Mouse (Mus musculus) forebrain, embryonic 12.5 days (tissue): ENCODE results near the gene BC067074. TPM values are rescaled to one million over a fixed set of nuclear protein-coding genes. Genes with fewer than 3 reads are reported as not detected.
"Not testable (repeated sequence)": the region's sequence is repeated elsewhere in the genome, so short reads cannot be mapped to it uniquely, and the experiment has no call there.

ENCODE experiments used
- ATAC-seq: fragments of 200-750 bp; cut with Nextera tagmentation; 2 replicates; pipeline ENCODE4 v1.8.0; 2017; ENCODE audit warnings: moderate TSS enrichment; ENCODE audit not compliant: low FRiP score
- H3K27ac ChIP-seq: fragments of 300-500 bp; sonication (generic); 2 replicates; pipeline ENCODE4 v1.5.1; 2016; ENCODE audit warnings: mild to moderate bottlenecking
- H3K27me3 ChIP-seq: fragments of 300-500 bp; sonication (generic); 2 replicates; pipeline ENCODE4 v1.6.1; 2016; ENCODE audit warnings: mild to moderate bottlenecking
- H3K36me3 ChIP-seq: fragments of 300-500 bp; sonication (generic); replicated peaks from 2 replicates; pipeline ENCODE4 v1.6.1; 2016; ENCODE audit warnings: mild to moderate bottlenecking
- H3K4me1 ChIP-seq: fragments of 300-500 bp; sonication (generic); 2 replicates; pipeline ENCODE4 v1.6.1; 2016
- H3K4me2 ChIP-seq: fragments of 300-500 bp; sonication (generic); 2 replicates; pipeline ENCODE4 v1.6.1; 2016; ENCODE audit warnings: mild to moderate bottlenecking, moderate library complexity
- H3K4me3 ChIP-seq: fragments of 300-500 bp; sonication (generic); replicated peaks from 2 replicates; pipeline ENCODE4 v1.5.1; 2016; ENCODE audit warnings: mild to moderate bottlenecking
- H3K9ac ChIP-seq: fragments of 300-500 bp; sonication (generic); 2 replicates; pipeline ENCODE4 v1.6.1; 2016; ENCODE audit warnings: mild to moderate bottlenecking
- H3K9me3 ChIP-seq: fragments of 300-500 bp; sonication (generic); 2 replicates; pipeline ENCODE4 v1.6.1; 2016
- WGBS: fragments of 180-500 bp; shearing (Covaris S2); methylation state at CpG from one replicate; pipeline ENCODE4 v1.1.7; 2016; 5-methylcytosine and 5-hydroxymethylcytosine counted together
- polyA plus RNA-seq: library from polyadenylated mRNA; unstranded; fragments of >200 nt; fragmentation: Nextera tagmentation; extraction: Ambion mirVana; gene quantifications from 2 replicates; pipeline ENCODE4 v1.2.1, GENCODE M21; 2016

BC067074 gene
- polyA plus RNA-seq = 2.0 and 2.2 TPM in 2 replicates

- WGBS = under 1% methylated on average over 68 of the region's 75 CpGs
- H3K4me3 ChIP-seq = peak within 1 kb of the TSS; percentile 68
- H3K27me3 ChIP-seq = peaks cover 32% of the 10 kb centered on the region
- no peaks in the 10 kb centered on the region for H3K36me3 ChIP-seq
- H3K9me3 ChIP-seq = no peaks in the 10 kb centered on the region
- peaks cover 12% of the 10 kb centered on the region for H3K4me1 ChIP-seq
- H3K9ac ChIP-seq = peak within 1 kb of the TSS; percentile 74
- ATAC-seq = peak; percentile 83
- H3K4me2 ChIP-seq = peak within 1 kb of the TSS; percentile 92
- H3K27ac ChIP-seq = no peak within 1 kb of the TSS
These were observed at the start of gene BC067074 for GRCm38 (mm10) chr13:113292975-113293706. Gene BC067074 (plus strand): TSS chr13:113293159.

- no peak overlapping the region for H3K4me2 ChIP-seq
- WGBS = 83% methylated on average over 8 of the region's 8 CpGs
- H3K4me1 ChIP-seq = no peaks in the 10 kb centered on the region
These were observed 47.9 kb upstream of the BC067074 start for GRCm38 (mm10) chr13:113245025-113245424.

GRCm38 (mm10) chr13:113252580-113252979 is 40.4 kb upstream of the BC067074 start:
- H3K27me3 ChIP-seq, H3K4me1 ChIP-seq, H3K36me3 ChIP-seq, H3K9ac ChIP-seq, H3K27ac ChIP-seq, H3K4me2 ChIP-seq, H3K4me3 ChIP-seq, H3K9me3 ChIP-seq, ATAC-seq: not testable (repeated sequence)
- 84% methylated on average over 7 of the region's 7 CpGs for WGBS

More at GRCm38 (mm10) chr13:113245025-113245424, 47.9 kb upstream of the BC067074 start:
- H3K4me3 ChIP-seq = no peak overlapping the region
- H3K9ac ChIP-seq = no peak overlapping the region
- H3K27ac ChIP-seq = no peak overlapping the region
- H3K9me3 ChIP-seq = no peaks in the 10 kb centered on the region
- H3K27me3 ChIP-seq = no peaks in the 10 kb centered on the region
- no peaks in the 10 kb centered on the region for H3K36me3 ChIP-seq
- ATAC-seq = no peak

- no peak overlapping the region for H3K4me3 ChIP-seq
- ATAC-seq = no peak
These were observed 36.2 kb upstream of the BC067074 start for GRCm38 (mm10) chr13:113256766-113257165.

DNA sequence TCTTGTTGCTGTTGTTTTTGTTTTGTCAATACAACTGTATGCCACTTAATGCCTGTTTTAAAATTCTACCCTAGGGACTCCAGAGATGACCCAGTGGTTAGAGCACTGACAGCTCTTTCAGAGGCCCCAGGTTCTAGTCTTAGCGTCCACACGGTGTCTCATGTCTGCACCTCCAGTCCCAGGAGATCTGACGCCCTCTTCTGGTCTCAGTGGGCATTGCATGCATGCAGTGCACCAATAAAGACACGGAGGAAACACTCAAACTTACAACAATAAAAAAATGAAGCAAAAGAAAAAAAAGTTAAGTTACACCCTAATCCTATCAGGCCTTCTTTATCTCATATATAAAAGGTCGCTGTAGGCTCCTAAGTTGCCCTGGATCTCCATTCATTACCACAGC is 35.8 kb upstream of the BC067074 start:
- ATAC-seq = no peak
- no peak overlapping the region for H3K4me2 ChIP-seq

More at GRCm38 (mm10) chr13:113256766-113257165, 36.2 kb upstream of the BC067074 start:
- H3K27me3 ChIP-seq = no peaks in the 10 kb centered on the region
- no peaks in the 10 kb centered on the region for H3K4me1 ChIP-seq
- H3K9me3 ChIP-seq = no peaks in the 10 kb centered on the region
- no peak overlapping the region for H3K27ac ChIP-seq
- H3K4me2 ChIP-seq = no peak overlapping the region
- no peaks in the 10 kb centered on the region for H3K36me3 ChIP-seq
- no peak overlapping the region for H3K9ac ChIP-seq
- WGBS = 93% methylated on average over 2 of the region's 2 CpGs

GRCm38 (mm10) chr13:113259237-113259636 is 33.7 kb upstream of the BC067074 start:
- H3K9ac ChIP-seq = no peak overlapping the region
- no peak overlapping the region for H3K27ac ChIP-seq
- ATAC-seq = no peak
- no peaks in the 10 kb centered on the region for H3K27me3 ChIP-seq
- no peak overlapping the region for H3K4me2 ChIP-seq
- no peaks in the 10 kb centered on the region for H3K9me3 ChIP-seq
- H3K36me3 ChIP-seq = no peaks in the 10 kb centered on the region
- no peak overlapping the region for H3K4me3 ChIP-seq
- WGBS = 90% methylated on average over 5 of the region's 5 CpGs
- no peaks in the 10 kb centered on the region for H3K4me1 ChIP-seq

More for the DNA sequence above, 35.8 kb upstream of the BC067074 start:
- H3K4me3 ChIP-seq = no peak overlapping the region
- no peak overlapping the region for H3K9ac ChIP-seq
- H3K4me1 ChIP-seq = no peaks in the 10 kb centered on the region
- no peaks in the 10 kb centered on the region for H3K9me3 ChIP-seq
- H3K36me3 ChIP-seq = no peaks in the 10 kb centered on the region
- no peak overlapping the region for H3K27ac ChIP-seq
- WGBS = 34% methylated on average over 5 of the region's 5 CpGs
- H3K27me3 ChIP-seq = no peaks in the 10 kb centered on the region

DNA sequence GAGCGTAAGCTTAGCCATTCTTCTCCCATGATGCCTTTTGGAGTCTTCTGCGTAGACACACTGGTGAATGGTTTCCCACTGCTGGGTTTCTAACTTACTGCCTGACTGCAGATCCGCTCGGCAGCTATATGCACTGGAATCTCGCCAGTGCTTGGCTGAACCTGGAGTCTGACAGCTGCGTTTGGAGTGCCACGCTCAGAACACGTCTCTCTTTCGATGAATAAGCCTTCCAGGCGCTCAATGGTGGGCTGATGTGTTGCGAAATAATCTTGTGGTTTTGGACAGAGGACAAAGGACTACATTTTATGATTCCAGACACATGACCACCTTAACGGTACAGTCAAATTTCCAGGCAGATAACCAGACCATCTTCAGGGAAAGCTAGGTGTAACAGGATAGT is 30.1 kb upstream of the BC067074 start:
- Histone ChIP-seq H3K9ac (no peak overlapping the region), H3K9me3 (no peaks in the 10 kb centered on the region), H3K27ac (no peak overlapping the region), H3K36me3 (no peaks in the 10 kb centered on the region), H3K4me2 (no peak overlapping the region), H3K4me3 (no peak overlapping the region), H3K4me1 (no peaks in the 10 kb centered on the region), H3K27me3 (no peaks in the 10 kb centered on the region)
- 85% methylated on average over 12 of the region's 12 CpGs for WGBS
- no peak for ATAC-seq

- H3K9ac ChIP-seq = no peak overlapping the region
- H3K4me2 ChIP-seq = no peak overlapping the region
- no peaks in the 10 kb centered on the region for H3K9me3 ChIP-seq
- ATAC-seq = no peak
- whole genome bisulfite sequencing = 33% methylated on average over 13 of the region's 13 CpGs
- no peaks in the 10 kb centered on the region for H3K4me1 ChIP-seq
- no peaks in the 10 kb centered on the region for H3K27me3 ChIP-seq
- no peak overlapping the region for H3K27ac ChIP-seq
- H3K4me3 ChIP-seq = no peak overlapping the region
- H3K36me3 ChIP-seq = no peaks in the 10 kb centered on the region
These were observed 27.7 kb upstream of the BC067074 start for GRCm38 (mm10) chr13:113265257-113265656.

DNA sequence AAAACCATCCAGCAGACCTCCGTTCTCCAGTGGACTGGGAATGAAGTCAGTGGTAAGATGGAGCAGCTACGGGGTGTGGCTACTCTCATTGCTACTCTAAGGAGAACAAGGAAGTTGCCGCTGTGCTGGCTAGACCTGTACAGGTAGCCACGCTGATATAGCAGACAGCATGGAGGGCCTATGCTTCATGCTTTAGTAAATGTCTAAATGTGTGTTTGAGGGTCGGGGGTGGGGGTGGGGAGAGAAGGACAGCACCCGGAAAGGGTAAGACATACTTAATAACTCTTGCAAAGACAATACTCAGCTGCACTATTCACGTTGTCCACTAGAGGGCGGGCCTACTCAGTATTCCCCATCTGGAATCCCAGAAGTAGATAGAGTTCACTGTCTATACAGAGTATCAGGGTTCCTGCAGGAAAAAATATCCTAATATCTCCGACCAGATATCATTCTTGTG is 26.4 kb upstream of the BC067074 start:
- Histone ChIP-seq H3K36me3 (no peaks in the 10 kb centered on the region), H3K4me1 (no peaks in the 10 kb centered on the region), H3K4me2 (no peak overlapping the region), H3K9ac (no peak overlapping the region), H3K4me3 (no peak overlapping the region), H3K27me3 (no peaks in the 10 kb centered on the region), H3K27ac (no peak overlapping the region), H3K9me3 (no peaks in the 10 kb centered on the region)
- peak; percentile 30; the same call in 1 of the 2 replicates for ATAC-seq
- 33% methylated on average over 9 of the region's 9 CpGs for WGBS

GRCm38 (mm10) chr13:113267204-113267603 is 25.8 kb upstream of the BC067074 start:
- Histone ChIP-seq H3K27me3 (no peaks in the 10 kb centered on the region), H3K4me2 (no peak overlapping the region), H3K4me3 (no peak overlapping the region), H3K9ac (no peak overlapping the region), H3K27ac (no peak overlapping the region), H3K9me3 (no peaks in the 10 kb centered on the region), H3K36me3 (no peaks in the 10 kb centered on the region), H3K4me1 (no peaks in the 10 kb centered on the region)
- no peak for ATAC-seq
- WGBS = 95% methylated on average over 3 of the region's 3 CpGs

GRCm38 (mm10) chr13:113269777-113270776 is 22.9 kb upstream of the BC067074 start:
- peak; percentile 90 for ATAC-seq
- WGBS = 34% methylated on average over 18 of the region's 18 CpGs
- Histone ChIP-seq H3K4me2 (no peak overlapping the region), H3K27ac (no peak overlapping the region), H3K27me3 (no peaks in the 10 kb centered on the region), H3K9ac (no peak overlapping the region), H3K4me1 (no peaks in the 10 kb centered on the region), H3K9me3 (no peaks in the 10 kb centered on the region), H3K4me3 (no peak overlapping the region), H3K36me3 (no peaks in the 10 kb centered on the region)

- no peaks in the 10 kb centered on the region for H3K27me3 ChIP-seq
- H3K27ac ChIP-seq = no peak overlapping the region
- H3K9ac ChIP-seq = no peak overlapping the region
- no peaks in the 10 kb centered on the region for H3K9me3 ChIP-seq
- ATAC-seq = no peak
- no peak overlapping the region for H3K4me2 ChIP-seq
- no peaks in the 10 kb centered on the region for H3K36me3 ChIP-seq
- no peak overlapping the region for H3K4me3 ChIP-seq
- WGBS = 92% methylated on average over 8 of the region's 8 CpGs
- no peaks in the 10 kb centered on the region for H3K4me1 ChIP-seq
These were observed 21.8 kb upstream of the BC067074 start for GRCm38 (mm10) chr13:113271189-113271588.
